Mouse (Mus musculus) left cerebral cortex, postnatal 25 days (tissue): ENCODE measurements around the gene E2f8. TPM values are rescaled to one million over a fixed set of nuclear protein-coding genes. Genes with fewer than 3 reads are reported as not detected.

Source experiments
- DNase-seq, 2 experiments: peaks; one replicate each; pipeline ENCODE4 v3.0.0; 2022; ENCODE audit warnings: low spot score in 2 of 2, mixed read lengths in 1 of 2
- intact Hi-C: fragments of 180-260 bp; cut with DNase I; formaldehyde crosslinking; loops from one replicate; pipeline ENCODE4 v1.15.1; 2025
- total RNA-seq, 2 experiments: library from RNA; stranded (reverse); gene quantifications; 2 replicates each; pipeline ENCODE4 v1.2.3; 2021

E2f8 gene
- total RNA-seq, 2 experiments from 2014 or later, result 0.50 to 0.57 TPM

- no peak for DNase-seq
- intact Hi-C loops, result no loop called here
These were observed 19.6 kb downstream of the E2f8 start for GRCm38 (mm10) chr7:48861796-48862195.

GRCm38 (mm10) chr7:48860948-48861347 is 20.4 kb downstream of the E2f8 start:
- intact Hi-C loops, result no loop called here

GRCm38 (mm10) chr7:48859362-48859761 is 22.0 kb downstream of the E2f8 start:
- no peak for DNase-seq
- intact Hi-C loops, result no loop called here

More at GRCm38 (mm10) chr7:48860948-48861347, 20.4 kb downstream of the E2f8 start:
- DNase-seq, result no peak

GRCm38 (mm10) chr7:48858257-48858656 is 23.1 kb downstream of the E2f8 start:
- intact Hi-C loops, result no loop called here
- no peak for DNase-seq

- DNase-seq, result no peak
- intact Hi-C loops, result no loop called here
These were observed 25.9 kb downstream of the E2f8 start for GRCm38 (mm10) chr7:48855461-48855860.

GRCm38 (mm10) chr7:48853496-48853895 is 27.9 kb downstream of the E2f8 start:
- intact Hi-C loops, result no loop called here
- DNase-seq, result no peak

GRCm38 (mm10) chr7:48851529-48852104 is 29.8 kb downstream of the E2f8 start:
- intact Hi-C loops, result no loop called here
- no peak for DNase-seq

GRCm38 (mm10) chr7:48847820-48848650 is 33.4 kb downstream of the E2f8 start, which contains the start of gene Csrp3:
Csrp3 (minus strand) TSS chr7:48848033.
- intact Hi-C loops, result no loop called here
- no peak for DNase-seq

- intact Hi-C loops, result no loop called here
- DNase-seq, result no peak
These were observed 34.6 kb downstream of the E2f8 start for GRCm38 (mm10) chr7:48846755-48847154.

GRCm38 (mm10) chr7:48845213-48845973 is 36.0 kb downstream of the E2f8 start:
- DNase-seq, result no peak
- intact Hi-C loops, result no loop called here

GRCm38 (mm10) chr7:48843541-48843940 is 37.9 kb downstream of the E2f8 start:
- DNase-seq, result no peak
- intact Hi-C loops, result no loop called here

GRCm38 (mm10) chr7:48842353-48842752 is 39.0 kb downstream of the E2f8 start:
- DNase-seq, result no peak
- intact Hi-C loops, result no loop called here

- intact Hi-C loops, result no loop called here
These were observed 39.9 kb downstream of the E2f8 start for GRCm38 (mm10) chr7:48841538-48841937.

GRCm38 (mm10) chr7:48840545-48840944 is 40.9 kb downstream of the E2f8 start:
- intact Hi-C loops, result no loop called here
- no peak for DNase-seq

More at GRCm38 (mm10) chr7:48841538-48841937, 39.9 kb downstream of the E2f8 start:
- DNase-seq, result no peak

GRCm38 (mm10) chr7:48838434-48838833 is 43.0 kb downstream of the E2f8 start:
- intact Hi-C loops, result no loop called here
- DNase-seq, result no peak

- intact Hi-C loops, result no loop called here
- no peak for DNase-seq
These were observed 44.4 kb downstream of the E2f8 start for GRCm38 (mm10) chr7:48836949-48837348.

- intact Hi-C loops, result loop anchor here (5.0 kb wide), 1 partner anchor 37 kb away; no protein-coding TSS in a partner anchor
- DNase-seq, result no peak
These were observed 46.3 kb downstream of the E2f8 start for GRCm38 (mm10) chr7:48834989-48835626.

GRCm38 (mm10) chr7:48834371-48834970 is 46.9 kb downstream of the E2f8 start:
- no peak for DNase-seq
- intact Hi-C loops, result loop anchor here (5.0 kb wide), 1 partner anchor 38 kb away; no protein-coding TSS in a partner anchor

- intact Hi-C loops, result loop anchor here (5.0 kb wide), 1 partner anchor 40 kb away; no protein-coding TSS in a partner anchor
- no peak for DNase-seq
These were observed 48.7 kb downstream of the E2f8 start for GRCm38 (mm10) chr7:48832735-48833134.
